Mouse (Mus musculus) monocyte, adult 2 months (primary cell): ENCODE data around the gene Asns.
"Not testable (repeated sequence)": the region's sequence is repeated elsewhere in the genome, so short reads cannot be mapped to it uniquely, and the experiment has no call there.

Experiments
- DNase-seq, 2 experiments: peaks; one replicate each; pipeline ENCODE4 v3.0.0; 2022; ENCODE audit warnings: low spot score in 2 of 2, low read depth in 1 of 2

Asns gene

GRCm38 (mm10) chr6:7686047-7686446, 7.0 kb downstream of the Asns start:
- DNase-seq, result no peak

- no peak for DNase-seq
Observed at GRCm38 (mm10) chr6:7676194-7676901, 16.7 kb downstream of the Asns start.

- DNase-seq, result no peak
Observed at GRCm38 (mm10) chr6:7672438-7673253, 20.4 kb downstream of the Asns start.

GRCm38 (mm10) chr6:7671429-7671828, 21.6 kb downstream of the Asns start:
- no peak for DNase-seq

GRCm38 (mm10) chr6:7670588-7670987, 22.5 kb downstream of the Asns start:
- DNase-seq, result no peak

GRCm38 (mm10) chr6:7669721-7670120, 23.3 kb downstream of the Asns start:
- DNase-seq, result no peak

GRCm38 (mm10) chr6:7668332-7668731, 24.7 kb downstream of the Asns start:
- no peak for DNase-seq

- DNase-seq, result not testable (repeated sequence)
Observed at GRCm38 (mm10) chr6:7665902-7666301, 27.2 kb downstream of the Asns start.

GRCm38 (mm10) chr6:7661455-7661854, 31.6 kb downstream of the Asns start:
- no peak for DNase-seq

GRCm38 (mm10) chr6:7660377-7661080, 32.5 kb downstream of the Asns start:
- no peak for DNase-seq

- DNase-seq, result no peak
Observed at GRCm38 (mm10) chr6:7656601-7657000, 36.5 kb downstream of the Asns start.

- no peak for DNase-seq
Observed at GRCm38 (mm10) chr6:7648458-7648857, 44.6 kb downstream of the Asns start.
